Mouse (Mus musculus): ENCODE data around the gene Xrra1.

DNA sequence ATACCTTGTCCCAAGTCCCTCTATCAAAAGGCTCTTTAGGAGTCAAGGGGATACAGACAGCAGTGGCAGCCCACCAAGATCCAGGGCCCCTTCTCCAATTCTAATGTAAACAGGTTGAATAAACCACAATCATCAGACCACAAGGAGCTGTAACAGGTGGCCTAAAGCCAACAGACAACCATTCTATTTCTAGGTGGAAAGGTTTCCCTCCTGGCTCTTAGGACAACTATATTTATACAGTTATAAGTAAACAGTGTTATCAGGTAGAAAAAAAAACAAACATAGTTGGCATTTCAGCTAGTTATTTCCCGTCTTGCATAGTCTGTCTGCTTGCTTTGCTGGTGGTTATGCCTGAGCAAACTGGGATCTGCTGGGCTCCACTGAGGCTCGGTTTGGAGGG is 61.5 kb downstream of the Xrra1 start:
- TF ChIP-seq CTCF (IDR thresholded peaks at IDR 0.05; ENCODE audit: control insufficient read depth, insufficient read depth, insufficient replicate concordance, low read depth, low read length) (no peak), POLR2A (IDR thresholded peaks at IDR 0.05; ENCODE audit: control insufficient read depth, low read depth, low read length) (no peak)
